ENCODE assay signal across 18 mouse cellular contexts in the genomic region with DNA sequence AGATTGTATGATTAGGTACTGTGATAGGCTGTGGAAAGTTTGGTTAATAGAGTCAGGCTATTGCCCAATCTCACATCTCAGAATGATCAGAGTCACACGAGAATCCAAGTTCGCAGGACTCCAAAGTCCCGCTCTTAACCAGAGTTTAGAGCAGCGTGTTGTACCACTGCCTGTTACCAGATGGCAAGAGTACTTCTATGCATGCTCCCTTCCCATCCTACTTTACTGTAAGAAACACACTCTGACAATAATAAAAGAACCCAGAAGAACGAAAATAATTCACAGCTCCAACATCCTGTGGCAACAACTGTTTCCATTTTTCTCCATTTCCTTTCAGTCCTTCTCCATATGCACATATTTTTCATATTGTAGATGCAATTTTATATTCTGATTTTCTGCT.
"Had no signal": no experiment of that assay in that cellular context is flagged by ENCODE, and none has a peak within 500 bp of the region (broad histone marks: within the 10 kb centered on the region; RNA-seq: fewer than 3 reads in every experiment).

No protein-coding gene starts in this region.

- H3K27ac ChIP-seq: liver, embryonic 12.5 days; liver, embryonic 15.5 days; lung, embryonic 15.5 days; neural tube, embryonic 12.5 days; neural tube, embryonic 15.5 days; stomach, embryonic 15.5 days had no signal

- DNase-seq: kidney, adult 9 months; kidney, postnatal 14 days; kidney, postnatal 4 days; lung, adult 18-20 months; lung, postnatal 10 days; lung, postnatal 36 days; midbrain, embryonic 14.5 days; retina, postnatal 1 day; right cerebral cortex, postnatal 25 days; spleen, adult 18-20 months; thymus, postnatal 36 days had no signal

- H3K4me3 ChIP-seq: liver, embryonic 12.5 days; liver, embryonic 15.5 days; lung, embryonic 15.5 days; neural tube, embryonic 12.5 days; neural tube, embryonic 15.5 days; stomach, embryonic 15.5 days had no signal

- H3K4me2 ChIP-seq: liver, embryonic 12.5 days; liver, embryonic 15.5 days; lung, embryonic 15.5 days; midbrain, embryonic 11.5 days; neural tube, embryonic 12.5 days; neural tube, embryonic 15.5 days; stomach, embryonic 15.5 days had no signal

- H3K36me3 ChIP-seq: liver, embryonic 12.5 days; liver, embryonic 15.5 days; lung, embryonic 15.5 days; neural tube, embryonic 12.5 days; neural tube, embryonic 15.5 days; stomach, embryonic 15.5 days had no signal

- H3K9me3 ChIP-seq: liver, embryonic 12.5 days; liver, embryonic 15.5 days; lung, embryonic 15.5 days; neural tube, embryonic 12.5 days; neural tube, embryonic 15.5 days; stomach, embryonic 15.5 days had no signal

- H3K4me1 ChIP-seq: stomach, embryonic 15.5 days had no signal

- ATAC-seq: liver, embryonic 12.5 days had no signal

- H3K9ac ChIP-seq: liver, embryonic 12.5 days; liver, embryonic 15.5 days; lung, embryonic 15.5 days; neural tube, embryonic 12.5 days; neural tube, embryonic 15.5 days; stomach, embryonic 15.5 days had no signal

- H3K27me3 ChIP-seq: liver, embryonic 12.5 days; liver, embryonic 15.5 days; lung, embryonic 15.5 days; neural tube, embryonic 12.5 days; neural tube, embryonic 15.5 days; stomach, embryonic 15.5 days had no signal
